Mouse (Mus musculus) hindbrain, embryonic 12.5 days (tissue): Measurements from ENCODE around the gene Znrf2. TPM values are rescaled to one million over a fixed set of nuclear protein-coding genes. Genes with fewer than 3 reads are reported as not detected.
"Not testable (repeated sequence)": the region's sequence is repeated elsewhere in the genome, so short reads cannot be mapped to it uniquely, and the experiment has no call there.

Experiments used
- ATAC-seq: fragments of 200-750 bp; cut with Nextera tagmentation; 2 replicates; pipeline ENCODE4 v1.8.0; 2017; ENCODE audit warnings: moderate TSS enrichment; ENCODE audit not compliant: low FRiP score
- H3K27ac ChIP-seq: fragments of 300-500 bp; sonication (generic); 2 replicates; pipeline ENCODE4 v1.5.1; 2016; ENCODE audit warnings: mild to moderate bottlenecking
- H3K27me3 ChIP-seq: fragments of 300-500 bp; sonication (generic); 2 replicates; pipeline ENCODE4 v1.6.1; 2016; ENCODE audit warnings: mild to moderate bottlenecking
- H3K36me3 ChIP-seq: fragments of 300-500 bp; sonication (generic); 2 replicates; pipeline ENCODE4 v1.6.1; 2016; ENCODE audit warnings: mild to moderate bottlenecking
- H3K4me1 ChIP-seq: fragments of 300-500 bp; sonication (generic); 2 replicates; pipeline ENCODE4 v1.6.1; 2016
- H3K4me2 ChIP-seq: fragments of 300-500 bp; sonication (generic); replicated peaks from 2 replicates; pipeline ENCODE4 v1.6.1; 2016; ENCODE audit warnings: mild to moderate bottlenecking
- H3K4me3 ChIP-seq: fragments of 300-500 bp; sonication (generic); 2 replicates; pipeline ENCODE4 v1.5.1; 2016; ENCODE audit warnings: mild to moderate bottlenecking
- H3K9ac ChIP-seq: fragments of 300-500 bp; sonication (generic); 2 replicates; pipeline ENCODE4 v1.6.1; 2016; ENCODE audit warnings: mild to moderate bottlenecking, moderate library complexity
- H3K9me3 ChIP-seq: fragments of 300-500 bp; sonication (generic); replicated peaks from 2 replicates; pipeline ENCODE4 v1.6.1; 2016; ENCODE audit warnings: mild to moderate bottlenecking
- WGBS: fragments of 180-500 bp; shearing (Covaris S2); methylation state at CpG from one replicate; pipeline ENCODE4 v1.1.7; 2016; 5-methylcytosine and 5-hydroxymethylcytosine counted together
- polyA plus RNA-seq: library from polyadenylated mRNA; unstranded; fragments of >200 nt; fragmentation: Nextera tagmentation; extraction: Ambion mirVana; gene quantifications from 2 replicates; pipeline ENCODE4 v1.2.1, GENCODE M21; 2016

Gene Znrf2
- polyA plus RNA-seq, 1 experiment from 2014 or later, result 4.1 TPM

DNA sequence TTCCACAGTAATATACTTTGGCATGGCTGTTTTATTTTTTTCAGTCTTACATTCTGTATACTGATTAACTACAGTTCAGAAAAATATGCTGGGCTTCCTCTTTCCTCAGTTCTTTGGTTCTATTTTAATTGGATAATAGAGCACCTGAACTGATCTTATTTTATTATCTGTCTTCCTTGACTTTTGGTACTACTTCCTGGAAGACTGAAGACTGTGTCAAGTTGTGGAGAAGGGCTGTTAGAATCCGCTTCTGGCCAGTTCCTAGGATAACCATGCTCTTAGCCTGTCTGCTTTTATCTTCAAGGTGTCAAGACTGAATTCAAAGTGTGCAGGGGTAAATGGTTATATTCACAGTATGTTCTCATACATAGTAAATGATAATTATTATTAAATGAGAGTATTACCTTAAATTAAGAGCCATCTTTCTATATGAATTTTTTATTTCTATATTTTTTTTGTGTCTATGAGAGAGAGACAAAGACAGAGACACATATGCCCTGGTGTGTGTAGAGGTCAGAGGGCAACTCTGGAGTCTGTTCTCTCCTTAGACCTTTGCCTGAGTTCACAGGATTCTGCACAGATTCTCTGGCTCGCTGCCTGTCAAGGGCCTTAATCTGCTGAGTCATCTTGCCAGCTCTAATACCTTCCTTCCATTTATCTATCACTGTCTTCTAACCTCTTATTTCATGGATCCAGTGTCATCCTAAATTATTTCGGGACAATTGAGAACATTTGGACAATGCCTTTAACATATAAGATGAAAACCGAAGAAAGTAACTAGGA, 39.3 kb downstream of the Znrf2 start:
- ATAC-seq, result no peak
- no peak overlapping the region for H3K9ac ChIP-seq
- H3K9me3 ChIP-seq, result no peaks in the 10 kb centered on the region
- no peak overlapping the region for H3K4me3 ChIP-seq
- no peaks in the 10 kb centered on the region for H3K27me3 ChIP-seq
- 66% methylated on average over 4 of the region's 4 CpGs for WGBS
- H3K4me2 ChIP-seq, result no peak overlapping the region
- no peaks in the 10 kb centered on the region for H3K36me3 ChIP-seq
- H3K27ac ChIP-seq, result no peak overlapping the region
- H3K4me1 ChIP-seq, result peaks cover 13% of the 10 kb centered on the region

GRCm38 (mm10) chr6:54859159-54859558, 42.4 kb downstream of the Znrf2 start:
- H3K4me1 ChIP-seq, result not testable (repeated sequence)

DNA sequence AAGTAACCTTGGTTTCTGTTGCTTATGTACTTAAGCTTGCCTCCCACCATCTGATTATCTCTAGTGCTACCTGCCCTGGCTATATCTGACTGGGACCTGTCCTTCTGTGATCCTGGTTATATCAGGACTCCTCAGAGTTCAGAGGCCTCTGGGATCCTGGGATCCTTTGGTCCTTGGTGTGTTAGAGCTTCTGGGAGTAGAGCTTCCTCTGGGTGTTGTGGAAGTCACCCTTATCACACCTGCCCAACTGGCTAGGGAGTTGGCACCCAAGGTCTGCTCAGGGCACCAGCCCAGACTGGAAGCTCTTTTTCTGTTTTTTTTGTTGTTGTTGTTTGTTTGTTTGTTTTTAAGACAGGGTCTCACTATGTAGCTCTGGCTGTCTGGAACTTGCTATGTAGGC, 43.5 kb downstream of the Znrf2 start:
- ATAC-seq, result no peak
- Histone ChIP-seq H3K27me3 (no peaks in the 10 kb centered on the region), H3K9me3 (0 out of 2 replicates have a peak, but pooled peaks cover 4% of the 10 kb centered on the region), H3K36me3 (no peaks in the 10 kb centered on the region), H3K4me1 (no peaks in the 10 kb centered on the region), H3K9ac (no peak overlapping the region), H3K4me2 (no peak overlapping the region), H3K4me3 (no peak overlapping the region), H3K27ac (no peak overlapping the region)

More at GRCm38 (mm10) chr6:54859159-54859558, 42.4 kb downstream of the Znrf2 start:
- not testable (repeated sequence) for H3K4me3 ChIP-seq, H3K27me3 ChIP-seq, H3K9me3 ChIP-seq, H3K9ac ChIP-seq, H3K27ac ChIP-seq, ATAC-seq, H3K36me3 ChIP-seq, H3K4me2 ChIP-seq
- WGBS, result 97% methylated on average over 5 of the region's 5 CpGs

DNA sequence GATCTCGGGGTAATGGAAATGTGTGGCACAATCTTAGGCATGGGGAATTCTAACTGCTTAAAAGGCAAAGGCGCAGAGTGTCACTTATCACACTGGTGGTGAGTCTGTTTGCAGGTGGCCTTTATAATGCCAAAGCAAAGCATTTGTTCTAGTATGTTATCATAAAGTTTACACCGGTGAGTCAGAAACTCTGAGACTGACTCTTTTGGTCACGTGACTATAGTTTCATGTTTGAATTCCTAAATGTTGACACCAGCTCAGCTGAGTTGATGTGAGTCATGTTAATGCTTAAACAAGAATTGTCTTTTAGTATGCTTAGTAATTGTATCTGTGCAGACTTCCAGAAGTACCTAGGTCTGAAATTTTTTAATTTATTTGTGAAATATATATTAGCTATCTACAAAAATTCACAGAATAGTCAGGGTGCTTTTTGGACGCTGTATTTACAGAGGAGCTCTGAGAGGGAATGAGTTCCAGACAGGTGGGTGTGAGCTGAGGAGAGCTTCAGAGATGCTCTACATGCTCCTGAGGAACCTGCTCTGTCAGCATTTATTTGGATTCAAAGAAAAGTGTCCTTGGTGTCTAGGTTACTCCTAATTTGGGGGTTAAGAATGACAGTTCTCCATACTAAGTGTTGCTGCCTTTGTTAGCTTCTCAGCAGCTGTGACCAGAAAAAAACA, 50.2 kb downstream of the Znrf2 start:
- Histone ChIP-seq H3K4me2 (no peak overlapping the region), H3K9ac (no peak overlapping the region), H3K4me1 (no peaks in the 10 kb centered on the region), H3K27ac (no peak overlapping the region), H3K4me3 (no peak overlapping the region), H3K36me3 (no peaks in the 10 kb centered on the region), H3K27me3 (no peaks in the 10 kb centered on the region), H3K9me3 (0 out of 2 replicates have a peak, but pooled peaks cover 4% of the 10 kb centered on the region)
- WGBS, result 93% methylated on average over 5 of the region's 5 CpGs
- ATAC-seq, result no peak

GRCm38 (mm10) chr6:54867411-54867745, 50.7 kb downstream of the Znrf2 start:
- Histone ChIP-seq H3K4me3 (no peak overlapping the region), H3K27ac (no peak overlapping the region), H3K9ac (no peak overlapping the region), H3K4me1 (no peaks in the 10 kb centered on the region), H3K4me2 (no peak overlapping the region), H3K27me3 (no peaks in the 10 kb centered on the region), H3K9me3 (0 out of 2 replicates have a peak, but pooled peaks cover 4% of the 10 kb centered on the region), H3K36me3 (no peaks in the 10 kb centered on the region)
- WGBS, result 58% methylated on average over 4 of the region's 4 CpGs
- ATAC-seq, result no peak

DNA sequence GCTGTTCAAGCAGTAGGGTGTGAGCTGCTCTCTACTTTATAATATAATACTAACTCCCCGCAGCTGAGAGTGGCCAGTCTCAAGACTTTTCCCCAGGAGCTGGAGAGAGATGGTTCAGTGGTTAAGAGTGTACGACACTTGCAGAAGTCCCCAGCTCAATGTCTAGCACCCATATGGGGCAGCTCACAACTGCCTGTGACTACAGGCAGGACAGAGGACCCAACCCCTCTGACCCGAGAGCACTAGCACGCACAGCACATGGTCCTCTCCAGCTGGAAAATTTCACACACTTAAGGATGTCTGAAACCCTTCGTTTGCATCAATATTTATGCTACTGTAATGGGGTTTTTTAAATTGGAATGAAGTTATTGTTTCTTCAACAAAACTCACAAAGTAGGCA, 56.3 kb downstream of the Znrf2 start:
- no peak overlapping the region for H3K4me2 ChIP-seq
- no peaks in the 10 kb centered on the region for H3K27me3 ChIP-seq
- H3K36me3 ChIP-seq, result no peaks in the 10 kb centered on the region
- ATAC-seq, result no peak
- no peak overlapping the region for H3K27ac ChIP-seq
- H3K9me3 ChIP-seq, result no peaks in the 10 kb centered on the region
- H3K4me1 ChIP-seq, result no peaks in the 10 kb centered on the region
- no peak overlapping the region for H3K9ac ChIP-seq
- 92% methylated on average over 5 of the region's 5 CpGs for WGBS
- H3K4me3 ChIP-seq, result no peak overlapping the region

DNA sequence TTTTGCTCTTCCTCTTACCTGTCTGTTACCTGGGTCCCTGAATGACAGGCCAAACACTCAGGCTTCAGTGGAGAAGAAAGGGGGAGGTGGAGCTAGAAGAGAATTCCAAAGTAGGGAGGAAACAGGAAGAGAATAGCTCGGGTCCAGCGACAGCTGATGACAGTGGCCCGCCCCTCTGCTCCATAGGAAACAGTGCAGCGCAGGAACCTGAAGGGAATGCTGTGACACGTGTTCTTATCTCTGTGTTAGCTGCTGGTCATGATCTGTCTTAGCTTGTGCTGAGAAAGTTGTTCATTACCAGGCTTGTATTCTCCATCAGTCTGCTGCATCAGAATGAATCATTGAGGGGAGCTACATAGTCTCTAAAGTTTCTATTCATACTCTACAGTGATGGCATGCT, 60.1 kb downstream of the Znrf2 start:
- no peak overlapping the region for H3K27ac ChIP-seq
- H3K4me3 ChIP-seq, result no peak overlapping the region
- WGBS, result 37% methylated on average over 5 of the region's 5 CpGs

GRCm38 (mm10) chr6:54877651-54878050, 60.9 kb downstream of the Znrf2 start:
- no peak for ATAC-seq
- Histone ChIP-seq H3K4me1 (no peaks in the 10 kb centered on the region), H3K9ac (no peak overlapping the region), H3K27ac (no peak overlapping the region), H3K27me3 (no peaks in the 10 kb centered on the region), H3K4me3 (no peak overlapping the region), H3K36me3 (no peaks in the 10 kb centered on the region), H3K9me3 (no peaks in the 10 kb centered on the region), H3K4me2 (no peak overlapping the region)
- 94% methylated on average over 3 of the region's 3 CpGs for WGBS

More for the DNA sequence above, 60.1 kb downstream of the Znrf2 start:
- Histone ChIP-seq H3K36me3 (no peaks in the 10 kb centered on the region), H3K27me3 (no peaks in the 10 kb centered on the region), H3K4me1 (no peaks in the 10 kb centered on the region), H3K9ac (no peak overlapping the region), H3K4me2 (no peak overlapping the region), H3K9me3 (no peaks in the 10 kb centered on the region)
- ATAC-seq, result no peak

DNA sequence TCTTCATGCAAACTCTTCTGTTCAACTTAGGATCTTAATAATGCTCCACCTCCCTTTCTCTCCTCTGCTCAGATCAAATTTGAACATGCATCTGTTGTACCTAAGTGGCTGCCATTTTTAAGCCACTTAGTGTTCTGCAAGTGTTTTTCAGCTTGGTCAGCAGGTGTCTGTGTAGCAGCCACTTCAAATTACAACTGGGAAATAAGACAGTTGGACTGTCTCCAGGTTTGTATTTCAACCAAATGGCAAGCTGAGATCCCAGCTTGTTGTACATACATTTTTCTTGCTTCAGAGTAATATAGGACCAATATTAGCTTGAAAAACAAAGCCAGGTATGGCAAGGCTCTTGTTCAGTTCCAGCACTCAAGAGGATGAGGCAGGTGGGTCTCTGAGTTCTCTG, 61.8 kb downstream of the Znrf2 start:
- no peak for ATAC-seq

DNA sequence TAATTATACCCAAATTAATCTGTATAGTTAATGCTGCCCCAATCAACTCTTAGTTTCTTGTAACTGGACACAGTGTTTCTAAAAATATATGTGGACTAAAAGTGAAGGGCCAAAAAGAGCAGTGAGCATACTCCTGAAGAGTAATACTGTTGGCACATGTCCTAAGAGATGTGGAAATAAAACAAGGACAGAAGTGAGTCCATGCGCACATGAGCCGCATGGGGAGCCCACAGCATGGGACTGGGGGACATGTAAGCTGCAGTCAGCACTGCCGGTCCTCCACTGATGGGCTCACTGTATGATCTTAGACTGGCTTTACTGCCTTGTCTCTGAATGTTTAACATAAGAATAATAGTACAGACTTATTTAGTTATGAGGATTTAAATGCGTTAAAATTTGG, 63.4 kb downstream of the Znrf2 start:
- Histone ChIP-seq H3K9ac (no peak overlapping the region), H3K4me2 (no peak overlapping the region), H3K4me3 (no peak overlapping the region), H3K27me3 (no peaks in the 10 kb centered on the region), H3K36me3 (no peaks in the 10 kb centered on the region), H3K4me1 (no peaks in the 10 kb centered on the region), H3K9me3 (no peaks in the 10 kb centered on the region), H3K27ac (no peak overlapping the region)
- ATAC-seq, result no peak
- WGBS, result 92% methylated on average over 4 of the region's 4 CpGs

More for the DNA sequence above, 61.8 kb downstream of the Znrf2 start:
- no peaks in the 10 kb centered on the region for H3K4me1 ChIP-seq
- H3K9ac ChIP-seq, result no peak overlapping the region
- H3K36me3 ChIP-seq, result no peaks in the 10 kb centered on the region
- no peaks in the 10 kb centered on the region for H3K27me3 ChIP-seq
- H3K4me3 ChIP-seq, result no peak overlapping the region
- H3K4me2 ChIP-seq, result no peak overlapping the region
- no peak overlapping the region for H3K27ac ChIP-seq
- H3K9me3 ChIP-seq, result no peaks in the 10 kb centered on the region

- Histone ChIP-seq H3K4me2 (no peak overlapping the region), H3K4me1 (no peaks in the 10 kb centered on the region), H3K27me3 (no peaks in the 10 kb centered on the region), H3K4me3 (no peak overlapping the region), H3K36me3 (no peaks in the 10 kb centered on the region), H3K9ac (no peak overlapping the region), H3K27ac (no peak overlapping the region), H3K9me3 (no peaks in the 10 kb centered on the region)
- no peak for ATAC-seq
- 85% methylated on average over 2 of the region's 2 CpGs for WGBS
Measured at GRCm38 (mm10) chr6:54883424-54883823, 66.7 kb downstream of the Znrf2 start.

DNA sequence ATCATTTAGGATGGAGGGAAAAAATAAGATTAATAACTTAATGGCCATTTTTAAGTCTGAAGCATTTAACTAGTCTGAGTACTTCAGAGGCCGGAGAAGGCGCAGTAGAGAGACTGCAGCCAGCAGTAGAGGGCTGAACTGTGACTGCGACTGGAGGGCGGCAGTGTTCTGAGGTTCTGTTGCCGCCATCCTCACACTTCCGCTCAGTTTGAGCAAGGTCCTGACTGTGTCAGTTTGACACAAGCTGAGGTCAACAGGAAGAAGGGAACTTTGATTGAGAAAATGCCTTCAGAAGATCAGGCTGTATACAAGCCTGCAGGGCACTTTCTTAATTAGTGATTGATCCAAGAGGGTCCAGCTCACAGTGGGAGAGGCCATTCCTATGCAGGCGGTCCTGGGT, 69.5 kb downstream of the Znrf2 start:
- H3K9ac ChIP-seq, result no peak overlapping the region
- WGBS, result 71% methylated on average over 7 of the region's 7 CpGs

GRCm38 (mm10) chr6:54890221-54890620, 73.5 kb downstream of the Znrf2 start:
- 73% methylated on average over 9 of the region's 9 CpGs for WGBS
- Histone ChIP-seq H3K4me3 (no peak overlapping the region), H3K9me3 (no peaks in the 10 kb centered on the region), H3K4me2 (no peak overlapping the region), H3K27me3 (no peaks in the 10 kb centered on the region), H3K9ac (no peak overlapping the region), H3K27ac (no peak overlapping the region), H3K4me1 (no peaks in the 10 kb centered on the region), H3K36me3 (no peaks in the 10 kb centered on the region)
- no peak for ATAC-seq

More for the DNA sequence above, 69.5 kb downstream of the Znrf2 start:
- Histone ChIP-seq H3K4me2 (no peak overlapping the region), H3K36me3 (no peaks in the 10 kb centered on the region), H3K27ac (no peak overlapping the region), H3K9me3 (no peaks in the 10 kb centered on the region), H3K4me1 (no peaks in the 10 kb centered on the region), H3K4me3 (no peak overlapping the region), H3K27me3 (no peaks in the 10 kb centered on the region)
- no peak for ATAC-seq
